Mouse (Mus musculus) E14TG2a.4 (cell line): ENCODE results near the gene Astl.
A peak's percentile ranks its signal among the peaks of the same experiment; 100 is the strongest.

Experiments
- H3K27me3 ChIP-seq: 2 replicates; pipeline ENCODE4 v1.6.1; 2014; ENCODE audit warnings: low read length, control low read depth; ENCODE audit not compliant: insufficient read depth
- H3K36me3 ChIP-seq: 2 replicates; pipeline ENCODE4 v1.6.1; 2014; ENCODE audit warnings: low read length, control low read depth; ENCODE audit not compliant: insufficient read depth
- H3K4me1 ChIP-seq: replicated peaks from 2 replicates; pipeline ENCODE4 v1.6.1; 2014; ENCODE audit warnings: low read depth, low read length, control low read depth
- H3K4me3 ChIP-seq: replicated peaks from 2 replicates; pipeline ENCODE4 v1.5.1; 2014; ENCODE audit warnings: mild to moderate bottlenecking, low read length
- H3K9me3 ChIP-seq: 2 replicates; pipeline ENCODE4 v1.6.1; 2014; ENCODE audit warnings: low read length, control low read depth
- CTCF ChIP-seq: conservative IDR thresholded peaks from 2 replicates; pipeline ENCODE4 v1.5.1; 2014; ENCODE audit warnings: low read length
- NANOG ChIP-seq: IDR thresholded peaks from 2 replicates; pipeline ENCODE4 v1.6.1; 2014; ENCODE audit warnings: borderline replicate concordance, low read length, mixed read lengths
- POU5F1 ChIP-seq: IDR thresholded peaks from 2 replicates; pipeline ENCODE4 v1.6.1; 2014; ENCODE audit warnings: low read length, borderline replicate concordance

Astl gene

GRCm38 (mm10) chr2:127375759-127376341, 37.4 kb downstream of the Astl start:
- peaks cover 5% of the 10 kb centered on the region; the same call in 1 of the 2 replicates for H3K9me3 ChIP-seq
- peaks cover 23% of the 10 kb centered on the region for H3K27me3 ChIP-seq
- H3K4me3 ChIP-seq, result no peak overlapping the region
- H3K4me1 ChIP-seq, result peaks cover 9% of the 10 kb centered on the region
- H3K36me3 ChIP-seq, result no peaks in the 10 kb centered on the region
- TF ChIP-seq NANOG (no peak), POU5F1 (no peak), CTCF (peak; percentile 66)

GRCm38 (mm10) chr2:127376423-127377051, 38.1 kb downstream of the Astl start:
- Histone ChIP-seq H3K27me3 (peaks cover 21% of the 10 kb centered on the region), H3K9me3 (peaks cover 5% of the 10 kb centered on the region; the same call in 1 of the 2 replicates), H3K36me3 (no peaks in the 10 kb centered on the region), H3K4me3 (no peak overlapping the region), H3K4me1 (peaks cover 4% of the 10 kb centered on the region)
- TF ChIP-seq POU5F1, result no peak
- no peak for TF ChIP-seq CTCF
- TF ChIP-seq NANOG, result no peak

- Histone ChIP-seq H3K4me3 (no peak overlapping the region), H3K27me3 (peaks cover 9% of the 10 kb centered on the region), H3K4me1 (no peaks in the 10 kb centered on the region), H3K36me3 (no peaks in the 10 kb centered on the region), H3K9me3 (peaks cover 5% of the 10 kb centered on the region; the same call in 1 of the 2 replicates)
- no peak for TF ChIP-seq CTCF
- no peak for TF ChIP-seq NANOG
- TF ChIP-seq POU5F1, result no peak
Observed at GRCm38 (mm10) chr2:127377942-127378610, 39.6 kb downstream of the Astl start.

GRCm38 (mm10) chr2:127378611-127378990, 40.2 kb downstream of the Astl start:
- Histone ChIP-seq H3K4me3 (no peak overlapping the region), H3K4me1 (no peaks in the 10 kb centered on the region), H3K9me3 (peaks cover 5% of the 10 kb centered on the region; the same call in 1 of the 2 replicates), H3K36me3 (no peaks in the 10 kb centered on the region), H3K27me3 (peaks cover 5% of the 10 kb centered on the region)
- TF ChIP-seq CTCF (no peak), POU5F1 (no peak), NANOG (no peak)

- no peaks in the 10 kb centered on the region for H3K36me3 ChIP-seq
- peaks cover 5% of the 10 kb centered on the region; the same call in 1 of the 2 replicates for H3K9me3 ChIP-seq
- no peaks in the 10 kb centered on the region for H3K4me1 ChIP-seq
- no peak overlapping the region for H3K4me3 ChIP-seq
- TF ChIP-seq CTCF (no peak), NANOG (no peak)
- peaks cover 3% of the 10 kb centered on the region; the same call in 1 of the 2 replicates for H3K27me3 ChIP-seq
Observed at GRCm38 (mm10) chr2:127379250-127379649, 40.8 kb downstream of the Astl start.

- peaks cover 2% of the 10 kb centered on the region; the same call in 1 of the 2 replicates for H3K27me3 ChIP-seq
- no peaks in the 10 kb centered on the region for H3K4me1 ChIP-seq
- no peak overlapping the region for H3K4me3 ChIP-seq
- H3K36me3 ChIP-seq, result no peaks in the 10 kb centered on the region
- H3K9me3 ChIP-seq, result no peaks in the 10 kb centered on the region
- TF ChIP-seq NANOG (no peak), POU5F1 (no peak), CTCF (no peak)
Observed at GRCm38 (mm10) chr2:127383881-127384280, 45.4 kb downstream of the Astl start.

- TF ChIP-seq NANOG (no peak), POU5F1 (no peak), CTCF (no peak)
- Histone ChIP-seq H3K36me3 (no peaks in the 10 kb centered on the region), H3K4me3 (no peak overlapping the region), H3K4me1 (no peaks in the 10 kb centered on the region), H3K27me3 (peaks cover 2% of the 10 kb centered on the region; the same call in 1 of the 2 replicates), H3K9me3 (no peaks in the 10 kb centered on the region)
Observed at GRCm38 (mm10) chr2:127387521-127387920, 49.1 kb downstream of the Astl start.

GRCm38 (mm10) chr2:127390352-127390751, 51.9 kb downstream of the Astl start:
- peaks cover 2% of the 10 kb centered on the region; the same call in 1 of the 2 replicates for H3K27me3 ChIP-seq
- no peak overlapping the region for H3K4me3 ChIP-seq
- H3K4me1 ChIP-seq, result no peaks in the 10 kb centered on the region
- H3K9me3 ChIP-seq, result no peaks in the 10 kb centered on the region
- no peaks in the 10 kb centered on the region for H3K36me3 ChIP-seq
- TF ChIP-seq CTCF, result no peak
- TF ChIP-seq POU5F1, result no peak
- no peak for TF ChIP-seq NANOG
